Mouse (Mus musculus): Measurements from ENCODE around the gene Pard3b. TPM values are rescaled to one million over a fixed set of nuclear protein-coding genes. Genes with fewer than 3 reads are reported as not detected.
A peak's percentile ranks its signal among the peaks of the same experiment; 100 is the strongest.

Gene Pard3b
- polyA plus RNA-seq, 1 experiment from 2014 or later = 19.6 TPM

- H3K9me3 ChIP-seq (ENCODE audit: low read depth, low read length) = no peaks in the 10 kb centered on the region
- H3K4me3 ChIP-seq (ENCODE audit: low read depth, low read length) = no peak overlapping the region
- H3K4me1 ChIP-seq (ENCODE audit: insufficient read depth) = no peaks in the 10 kb centered on the region
- no peak overlapping the region for H3K4me2 ChIP-seq
- no peak for ATAC-seq (ENCODE audit: insufficient read depth)
- no peak overlapping the region for H3K27ac ChIP-seq (ENCODE audit: low read depth)
- no peaks in the 10 kb centered on the region for H3K36me3 ChIP-seq (ENCODE audit: insufficient read depth)
- H3K27me3 ChIP-seq (ENCODE audit: insufficient read depth, low read length) = no peaks in the 10 kb centered on the region
- no peak for TF ChIP-seq CTCF (IDR thresholded peaks at IDR 0.05; ENCODE audit: low read depth)
- DNase-seq = no peak
- no peak overlapping the region for H3K9ac ChIP-seq
- 80% methylated on average over 4 of the region's 4 CpGs for WGBS
Measured at GRCm38 (mm10) chr1:62148134-62148533, 509.5 kb downstream of the Pard3b start.

- no peak for ATAC-seq (ENCODE audit: insufficient read depth)
- Histone ChIP-seq H3K27me3 (ENCODE audit: insufficient read depth, low read length) (no peaks in the 10 kb centered on the region), H3K4me1 (ENCODE audit: insufficient read depth) (no peaks in the 10 kb centered on the region), H3K4me3 (ENCODE audit: low read depth, low read length) (no peak overlapping the region), H3K36me3 (ENCODE audit: insufficient read depth) (no peaks in the 10 kb centered on the region), H3K4me2 (no peak overlapping the region), H3K27ac (ENCODE audit: low read depth) (no peak overlapping the region), H3K9me3 (ENCODE audit: low read depth, low read length) (no peaks in the 10 kb centered on the region), H3K9ac (no peak overlapping the region)
- DNase-seq = no peak
- 78% methylated on average over 6 of the region's 6 CpGs for WGBS
- TF ChIP-seq CTCF (IDR thresholded peaks at IDR 0.05; ENCODE audit: low read depth) = no peak
Measured at GRCm38 (mm10) chr1:62148786-62149185, 510.2 kb downstream of the Pard3b start.

- TF ChIP-seq CTCF (IDR thresholded peaks at IDR 0.05; ENCODE audit: low read depth) = no peak
- 64% methylated on average over 1 of the region's 1 CpGs for WGBS
- Histone ChIP-seq H3K27me3 (ENCODE audit: insufficient read depth, low read length) (no peaks in the 10 kb centered on the region), H3K4me2 (no peak overlapping the region), H3K9me3 (ENCODE audit: low read depth, low read length) (no peaks in the 10 kb centered on the region), H3K36me3 (ENCODE audit: insufficient read depth) (no peaks in the 10 kb centered on the region), H3K4me3 (ENCODE audit: low read depth, low read length) (no peak overlapping the region), H3K4me1 (ENCODE audit: insufficient read depth) (no peaks in the 10 kb centered on the region), H3K9ac (no peak overlapping the region), H3K27ac (ENCODE audit: low read depth) (no peak overlapping the region)
- DNase-seq (no peak), ATAC-seq (ENCODE audit: insufficient read depth) (no peak)
Measured at GRCm38 (mm10) chr1:62155970-62156369, 517.3 kb downstream of the Pard3b start.

- DNase-seq (no peak), ATAC-seq (ENCODE audit: insufficient read depth) (no peak)
- Histone ChIP-seq H3K36me3 (ENCODE audit: insufficient read depth) (no peaks in the 10 kb centered on the region), H3K4me3 (ENCODE audit: low read depth, low read length) (no peak overlapping the region), H3K27ac (ENCODE audit: low read depth) (no peak overlapping the region), H3K9ac (no peak overlapping the region), H3K9me3 (ENCODE audit: low read depth, low read length) (no peaks in the 10 kb centered on the region), H3K4me2 (no peak overlapping the region), H3K4me1 (ENCODE audit: insufficient read depth) (no peaks in the 10 kb centered on the region), H3K27me3 (ENCODE audit: insufficient read depth, low read length) (no peaks in the 10 kb centered on the region)
- 85% methylated on average over 2 of the region's 2 CpGs for WGBS
- TF ChIP-seq CTCF (IDR thresholded peaks at IDR 0.05; ENCODE audit: low read depth) = no peak
Measured at GRCm38 (mm10) chr1:62159592-62159991, 521.0 kb downstream of the Pard3b start.

- DNase-seq = peak; percentile 48
- peak; percentile 44; the same call in 1 of the 2 replicates for ATAC-seq (ENCODE audit: insufficient read depth)
- Histone ChIP-seq H3K4me1 (ENCODE audit: insufficient read depth) (no peaks in the 10 kb centered on the region), H3K27me3 (ENCODE audit: insufficient read depth, low read length) (no peaks in the 10 kb centered on the region), H3K9me3 (ENCODE audit: low read depth, low read length) (no peaks in the 10 kb centered on the region), H3K4me3 (ENCODE audit: low read depth, low read length) (no peak overlapping the region), H3K36me3 (ENCODE audit: insufficient read depth) (no peaks in the 10 kb centered on the region), H3K27ac (ENCODE audit: low read depth) (peak overlapping the region; percentile 19; the same call in 1 of the 2 replicates), H3K9ac (no peak overlapping the region), H3K4me2 (no peak overlapping the region)
- whole genome bisulfite sequencing = 38% methylated on average over 1 of the region's 1 CpGs
- TF ChIP-seq CTCF (IDR thresholded peaks at IDR 0.05; ENCODE audit: low read depth) = no peak
Measured at GRCm38 (mm10) chr1:62175013-62175640, 536.5 kb downstream of the Pard3b start.

- Histone ChIP-seq H3K36me3 (ENCODE audit: insufficient read depth) (no peaks in the 10 kb centered on the region), H3K4me1 (ENCODE audit: insufficient read depth) (0 out of 2 replicates have a peak, but pooled peaks cover 3% of the 10 kb centered on the region), H3K9ac (no peak overlapping the region), H3K4me3 (ENCODE audit: low read depth, low read length) (no peak overlapping the region), H3K4me2 (no peak overlapping the region), H3K9me3 (ENCODE audit: low read depth, low read length) (no peaks in the 10 kb centered on the region), H3K27ac (ENCODE audit: low read depth) (no peak overlapping the region), H3K27me3 (ENCODE audit: insufficient read depth, low read length) (no peaks in the 10 kb centered on the region)
- ATAC-seq (ENCODE audit: insufficient read depth) = no peak
- DNase-seq = peak; percentile 58
- no peak for TF ChIP-seq CTCF (IDR thresholded peaks at IDR 0.05; ENCODE audit: low read depth)
- 12% methylated on average over 5 of the region's 5 CpGs for WGBS
Measured at GRCm38 (mm10) chr1:62181638-62182037, 543.0 kb downstream of the Pard3b start.

- H3K27me3 ChIP-seq (ENCODE audit: insufficient read depth, low read length) = no peaks in the 10 kb centered on the region
- no peak overlapping the region for H3K27ac ChIP-seq (ENCODE audit: low read depth)
- TF ChIP-seq CTCF (IDR thresholded peaks at IDR 0.05; ENCODE audit: low read depth) = no peak
- no peak overlapping the region for H3K9ac ChIP-seq
- WGBS = 49% methylated on average over 3 of the region's 3 CpGs
- H3K4me3 ChIP-seq (ENCODE audit: low read depth, low read length) = no peak overlapping the region
- H3K4me1 ChIP-seq (ENCODE audit: insufficient read depth) = 0 out of 2 replicates have a peak, but pooled peaks cover 3% of the 10 kb centered on the region
- no peaks in the 10 kb centered on the region for H3K36me3 ChIP-seq (ENCODE audit: insufficient read depth)
- no peaks in the 10 kb centered on the region for H3K9me3 ChIP-seq (ENCODE audit: low read depth, low read length)
- no peak for DNase-seq
- no peak for ATAC-seq (ENCODE audit: insufficient read depth)
- H3K4me2 ChIP-seq = no peak overlapping the region
Measured at GRCm38 (mm10) chr1:62182634-62183033, 544.0 kb downstream of the Pard3b start.

All from lung, embryonic 14.5 days (tissue).